Mouse (Mus musculus) adrenal gland, postnatal 25 days (tissue): ENCODE results near the gene Smc5. TPM values are rescaled to one million over a fixed set of nuclear protein-coding genes. Genes with fewer than 3 reads are reported as not detected.

Experiments
- DNase-seq: peaks from one replicate; pipeline ENCODE4 v3.0.0; 2021; ENCODE audit warnings: mixed read lengths
- long read RNA-seq: library from polyadenylated mRNA; stranded (forward); transcript quantifications from one replicate; pipeline ENCODE4 v2.0.0, GENCODE M21; 2021
- total RNA-seq: library from RNA; stranded (reverse); gene quantifications from 2 replicates; pipeline ENCODE4 v1.2.3, GENCODE M21; 2021

Gene Smc5
- 31.2 and 35.6 TPM in 2 replicates for total RNA-seq
- long read RNA-seq, full-length matches to known transcripts = 5 of 12 reads
- long read RNA-seq, partial matches to known transcripts = 2 of 12 reads
- long read RNA-seq, other reads (novel, unspliced or antisense) = 5 of 12 reads

- peak; percentile 96 for DNase-seq
Observed at GRCm38 (mm10) chr19:23273355-23274053, at the start of gene Smc5. Gene Smc5 (minus strand): TSS chr19:23273897.

DNA sequence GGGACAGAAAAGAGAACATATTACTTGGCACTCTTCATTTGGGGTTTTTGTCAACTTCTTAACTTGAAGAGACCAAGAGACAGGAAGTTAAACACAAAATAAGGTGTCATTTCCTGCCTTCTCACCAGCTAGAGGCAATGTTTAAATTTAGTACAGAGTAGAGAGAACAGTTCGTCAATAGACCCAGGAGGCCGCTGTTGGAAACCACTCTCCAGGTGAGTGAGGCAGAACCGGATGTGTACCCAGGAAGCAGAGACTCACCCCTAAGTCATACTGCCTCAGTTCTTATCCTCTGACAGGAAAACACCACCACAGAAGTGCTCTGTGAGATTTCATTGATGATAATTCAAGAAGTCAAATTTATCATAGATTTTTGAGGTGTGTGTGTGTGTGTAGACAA lies 49.4 kb upstream of the Smc5 start:
- DNase-seq = no peak

DNA sequence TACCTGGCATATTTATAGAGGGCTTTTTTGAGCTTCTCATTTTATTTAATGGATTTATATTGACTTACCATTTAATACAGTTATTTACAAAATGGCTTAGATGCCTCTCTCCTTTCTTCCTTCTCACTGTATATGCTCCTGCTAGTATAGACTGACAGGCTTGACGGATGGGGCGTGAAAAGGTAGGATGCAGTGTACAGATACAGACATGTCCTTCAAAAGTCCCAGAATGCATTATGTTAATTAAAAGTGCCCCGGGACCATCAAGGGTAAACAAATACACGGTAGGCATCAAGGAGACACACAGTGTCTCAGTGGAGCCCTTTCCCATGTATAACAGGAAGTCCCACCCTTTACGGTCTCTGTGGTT lies 44.3 kb upstream of the Smc5 start:
- DNase-seq = no peak

DNA sequence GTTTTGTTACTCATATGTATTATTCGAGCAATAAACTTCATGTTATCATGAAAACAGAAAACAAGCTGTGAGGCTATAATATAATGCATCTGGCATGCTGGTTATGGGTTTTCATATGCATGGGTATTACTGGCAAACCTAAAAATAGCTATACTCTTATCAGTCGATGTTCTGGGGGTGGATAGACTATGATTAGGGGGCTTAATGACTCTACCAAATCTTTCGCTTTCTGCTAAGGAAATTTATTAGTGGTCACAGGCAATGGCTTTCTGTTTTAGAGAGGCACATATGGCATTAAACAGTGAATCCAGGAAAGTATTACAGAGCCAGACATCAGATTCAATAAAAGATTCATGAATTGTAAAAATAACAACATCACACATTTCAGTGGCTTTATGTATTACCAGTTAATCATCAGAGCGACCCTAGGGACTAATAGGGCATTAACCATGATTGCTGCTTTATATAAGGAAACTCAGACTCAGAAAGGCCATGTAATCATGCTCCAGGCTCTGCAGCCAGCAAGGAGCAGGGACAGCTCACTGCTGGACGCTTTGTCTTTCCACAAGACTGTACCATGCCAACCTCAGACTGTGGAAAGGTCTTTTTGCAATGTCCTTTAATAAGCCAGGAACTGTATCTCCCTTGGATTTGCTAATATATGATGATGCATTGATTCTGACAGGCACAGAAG lies 43.7 kb upstream of the Smc5 start:
- DNase-seq = no peak

DNA sequence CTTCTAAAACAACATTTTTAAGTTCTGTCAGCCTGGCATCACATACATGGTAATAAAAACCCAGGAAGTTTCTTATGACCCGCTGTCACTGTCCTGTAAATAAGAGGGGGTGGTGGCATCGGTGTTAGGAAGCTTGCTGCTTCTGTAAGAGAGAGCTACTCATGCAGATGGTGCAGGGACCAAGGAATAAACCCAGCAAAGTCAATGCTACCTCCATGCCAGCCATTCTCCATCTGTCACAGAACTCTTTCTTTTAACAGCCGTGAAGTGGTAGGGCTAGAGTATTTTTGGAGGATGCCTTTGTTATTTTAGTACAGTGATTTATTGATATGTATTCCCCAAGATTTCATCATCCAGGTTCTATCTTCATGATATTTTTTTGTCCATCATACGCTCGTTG lies 43.2 kb upstream of the Smc5 start:
- DNase-seq = no peak

GRCm38 (mm10) chr19:23309979-23310378 lies 36.3 kb upstream of the Smc5 start:
- DNase-seq = no peak

- no peak for DNase-seq
Observed at GRCm38 (mm10) chr19:23306671-23307070, 33.0 kb upstream of the Smc5 start.

DNA sequence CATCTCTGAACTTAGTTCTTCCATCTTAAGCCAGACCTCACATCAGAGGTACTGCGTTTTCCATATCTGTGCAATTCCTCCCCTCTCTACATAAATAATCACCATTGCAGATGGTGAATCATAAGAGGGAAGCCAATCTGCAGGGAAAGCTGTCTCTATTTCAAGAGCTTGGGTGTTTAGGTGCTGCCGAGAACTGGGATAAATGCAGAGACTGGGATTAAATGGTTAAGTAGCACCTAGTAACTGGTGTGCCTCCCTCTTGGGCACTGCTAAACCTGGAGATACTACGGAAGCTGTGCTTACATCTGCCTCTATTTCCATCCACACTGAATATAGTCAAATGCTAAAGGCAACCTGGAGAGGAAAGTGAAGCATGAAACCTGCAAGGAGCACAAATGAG lies 26.3 kb upstream of the Smc5 start:
- no peak for DNase-seq

DNA sequence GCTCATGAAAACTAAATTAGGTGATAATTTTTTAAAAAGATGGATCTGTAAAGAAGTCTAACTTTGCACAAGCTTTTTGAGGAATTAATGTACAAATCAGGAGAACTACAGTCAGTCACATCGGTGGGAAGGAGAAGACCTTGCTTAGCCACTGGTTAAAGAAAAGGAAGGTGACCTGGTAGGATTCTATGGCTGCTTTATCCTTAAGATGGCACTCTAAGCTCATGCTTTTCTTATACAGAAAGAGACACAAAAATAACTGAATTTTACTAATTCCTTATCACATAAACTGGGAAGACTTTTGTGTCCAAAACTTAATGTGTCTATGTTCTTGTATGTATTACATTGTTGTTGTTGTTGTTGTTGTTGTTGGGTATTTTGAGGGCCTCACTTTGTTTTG lies 25.2 kb upstream of the Smc5 start:
- no peak for DNase-seq

- DNase-seq = no peak
Observed at GRCm38 (mm10) chr19:23297191-23297590, 23.5 kb upstream of the Smc5 start.

- DNase-seq = no peak
Observed at GRCm38 (mm10) chr19:23289251-23289650, 15.6 kb upstream of the Smc5 start.

- no peak for DNase-seq
Observed at GRCm38 (mm10) chr19:23281911-23282660, 8.4 kb upstream of the Smc5 start.

DNA sequence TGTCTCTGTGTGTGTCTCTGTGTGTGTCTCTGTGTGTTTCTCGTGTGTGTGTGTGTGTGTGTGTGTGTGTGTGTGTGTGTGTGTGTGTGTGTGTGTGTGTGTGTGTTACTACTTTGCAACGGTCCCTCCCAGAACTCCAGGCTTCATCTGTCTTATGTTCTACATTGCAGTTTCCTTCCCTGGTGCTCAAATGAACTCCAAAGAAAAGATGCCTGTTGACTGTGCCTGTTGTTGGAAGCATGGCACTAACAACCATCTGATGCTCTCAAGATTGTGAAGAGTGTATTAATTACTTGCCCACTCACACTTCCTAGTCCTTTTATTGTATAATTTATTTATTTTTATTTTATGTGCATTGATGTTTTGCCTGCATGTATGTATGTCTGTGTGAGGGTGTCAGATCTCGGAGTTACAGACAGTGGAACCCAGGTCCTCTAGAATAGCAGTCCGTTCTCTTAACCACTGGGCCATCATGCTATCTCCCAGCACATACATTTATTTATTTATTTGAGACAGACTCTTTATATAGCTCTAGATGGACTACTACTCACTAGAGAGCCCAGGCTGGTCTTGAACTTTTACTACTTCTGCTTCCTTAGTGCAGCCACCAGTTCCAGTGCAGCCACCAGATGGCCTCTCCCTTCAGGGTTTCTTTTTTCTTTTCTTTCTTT lies 492 bp upstream of the Smc5 start:
- no peak for DNase-seq

DNA sequence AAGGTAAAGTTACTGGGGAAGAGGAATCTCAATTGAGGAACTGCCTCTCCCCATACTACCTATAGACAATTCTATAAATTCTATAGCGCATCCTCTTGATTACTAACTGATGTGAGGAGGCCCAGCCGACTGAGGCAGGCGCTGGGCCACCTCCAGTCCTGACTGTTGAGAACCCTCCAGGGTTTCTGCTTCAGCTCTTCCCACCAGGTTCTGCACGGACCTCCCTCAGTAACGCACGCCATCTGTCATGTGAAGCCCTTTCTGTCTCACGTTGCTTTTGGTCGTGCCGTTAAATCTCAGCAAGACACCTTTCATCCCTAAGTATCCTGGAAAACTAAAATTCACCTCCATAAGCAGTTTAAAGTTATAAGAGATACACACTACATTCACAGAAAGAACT lies 16.9 kb downstream of the Smc5 start:
- no peak for DNase-seq

GRCm38 (mm10) chr19:23246473-23246872 lies 27.2 kb downstream of the Smc5 start:
- no peak for DNase-seq

- DNase-seq = no peak
Observed at GRCm38 (mm10) chr19:23225065-23225464, 48.6 kb downstream of the Smc5 start.

DNA sequence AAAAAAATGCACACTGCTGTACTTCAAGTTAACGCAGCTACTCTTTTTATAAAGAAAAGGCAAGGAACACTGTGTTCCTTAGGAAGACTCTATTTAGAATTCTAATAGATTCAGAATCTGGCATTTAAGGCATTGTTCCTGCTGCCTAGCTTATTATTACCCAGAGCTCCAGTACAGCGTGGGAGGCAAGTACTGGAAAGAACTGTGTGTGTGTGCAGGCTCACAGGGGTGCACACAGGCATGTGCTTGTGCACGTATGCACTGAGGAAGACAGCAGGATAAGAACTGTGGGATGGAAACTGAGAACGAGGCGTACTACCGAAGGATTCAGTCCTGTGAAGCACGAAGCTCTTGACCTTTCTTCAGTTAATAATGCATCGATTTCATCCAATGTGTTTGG lies 59.4 kb downstream of the Smc5 start:
- DNase-seq = no peak

GRCm38 (mm10) chr19:23211325-23211724 lies 62.4 kb downstream of the Smc5 start:
- DNase-seq = no peak

DNA sequence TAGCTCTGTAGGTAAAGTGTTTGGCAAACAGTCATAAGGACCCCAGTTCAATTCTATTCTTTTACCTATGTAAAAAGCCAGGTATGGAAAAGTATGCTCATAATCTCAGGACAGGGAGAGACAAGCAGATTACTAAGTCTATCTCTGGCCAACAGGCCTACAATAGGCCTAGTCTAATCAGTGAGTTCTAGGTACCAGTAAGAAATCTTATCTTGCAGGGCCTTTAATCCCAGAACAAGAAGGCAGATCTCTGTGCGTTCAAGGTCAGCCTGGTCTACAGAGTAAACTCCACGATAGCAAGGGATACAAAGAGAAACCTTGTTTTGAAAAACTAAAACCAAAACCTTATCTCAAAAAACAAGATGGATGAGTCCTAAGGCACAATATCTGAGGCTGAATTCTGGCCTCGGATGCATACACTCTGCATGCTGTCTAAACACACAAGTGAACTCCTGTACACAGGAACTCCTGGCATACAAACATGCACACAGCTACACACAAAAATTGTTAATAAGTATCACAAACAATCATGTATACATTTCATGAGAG lies 70.1 kb downstream of the Smc5 start:
- no peak for DNase-seq

DNA sequence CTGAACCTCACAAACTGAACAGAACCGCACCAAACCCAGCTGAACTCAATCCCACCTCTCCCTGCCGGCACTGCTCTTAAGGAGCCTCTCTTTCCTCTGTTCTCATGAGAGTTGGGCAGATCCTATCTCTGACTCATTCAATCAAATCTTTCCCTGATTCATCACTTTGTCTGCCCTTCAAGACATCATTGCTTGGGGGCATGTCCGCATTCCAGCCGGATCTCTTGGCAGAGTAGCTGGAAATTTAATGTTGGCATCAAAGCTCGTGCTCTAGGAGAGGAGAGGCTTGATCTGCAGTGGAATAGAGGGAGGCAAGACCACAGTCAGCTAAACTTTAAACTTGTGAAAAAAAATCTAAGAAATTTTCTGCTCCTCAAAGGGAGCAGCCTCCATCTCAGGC lies 71.6 kb downstream of the Smc5 start:
- DNase-seq = no peak

DNA sequence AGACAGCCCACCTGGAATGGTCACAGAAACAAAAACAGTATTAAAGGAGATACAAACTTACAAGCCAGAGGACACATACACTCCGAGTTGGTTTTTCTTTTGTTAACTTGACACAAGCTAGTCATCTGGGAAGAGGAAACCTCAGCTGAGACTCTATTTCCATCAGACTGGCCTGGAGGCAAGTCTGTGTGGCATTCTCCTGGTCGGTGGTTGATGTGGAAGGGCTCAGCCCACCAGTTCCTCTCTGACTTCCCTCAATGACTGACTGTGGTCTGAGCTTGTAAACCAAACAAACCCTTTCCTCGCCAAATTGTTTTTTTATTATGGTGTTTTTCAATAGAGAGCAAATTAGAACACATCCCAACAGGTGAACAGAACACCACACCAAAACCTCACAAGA lies 80.6 kb downstream of the Smc5 start:
- no peak for DNase-seq

- DNase-seq = no peak
Observed at GRCm38 (mm10) chr19:23191486-23191885, 82.2 kb downstream of the Smc5 start.
